Mouse (Mus musculus): Measurements from ENCODE around the gene Gba. TPM values are rescaled to one million over a fixed set of nuclear protein-coding genes. Genes with fewer than 3 reads are reported as not detected.
"Not testable (repeated sequence)": the region's sequence is repeated elsewhere in the genome, so short reads cannot be mapped to it uniquely, and the experiment has no call there.

The Gba gene
- polyA plus RNA-seq, 1 experiment from 2014 or later: 26.3 TPM

DNA sequence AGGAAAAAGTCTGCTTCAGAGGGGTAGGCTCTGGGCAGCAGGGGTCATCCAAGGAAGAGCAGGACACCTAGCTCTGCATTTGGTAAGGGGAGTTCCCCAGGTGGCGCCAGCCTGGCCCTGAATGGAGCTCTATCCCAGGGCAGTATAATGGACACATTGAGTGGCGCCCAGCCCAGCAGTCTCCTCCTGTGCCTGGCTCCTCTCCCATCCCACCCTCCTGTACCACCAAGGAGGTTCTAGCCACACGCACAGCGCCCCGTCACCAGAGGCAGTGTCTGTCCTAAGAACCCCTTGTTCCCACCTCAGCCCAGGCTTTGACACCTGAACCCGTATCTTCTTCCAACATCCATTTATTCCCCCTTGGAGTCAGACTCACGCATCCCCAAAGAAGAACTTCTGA, 7.0 kb downstream of the Gba start:
- 91% methylated on average over 7 of the region's 7 CpGs for WGBS (ENCODE audit: insufficient replicate concordance)
- DNase-seq: no peak
- H3K9ac ChIP-seq (replicated peaks): no peak overlapping the region
- H3K4me2 ChIP-seq (ENCODE audit: low read depth, low read length): no peak overlapping the region
- H3K4me1 ChIP-seq (ENCODE audit: insufficient read depth): peaks cover 9% of the 10 kb centered on the region
- no peak overlapping the region for H3K27ac ChIP-seq (ENCODE audit: low read depth)
- TF ChIP-seq EP300 (IDR thresholded peaks at IDR 0.05; ENCODE audit: low read depth) (no peak), CTCF (IDR thresholded peaks at IDR 0.05; ENCODE audit: low read depth) (no peak)
- H3K4me3 ChIP-seq (ENCODE audit: low read depth, low read length): no peak overlapping the region
- H3K27me3 ChIP-seq (ENCODE audit: insufficient read depth, low read length): no peaks in the 10 kb centered on the region
- no peaks in the 10 kb centered on the region for H3K9me3 ChIP-seq (ENCODE audit: low read length)
- ATAC-seq: no peak
- peaks cover 53% of the 10 kb centered on the region for H3K36me3 ChIP-seq (replicated peaks; ENCODE audit: insufficient read depth, low read length)

DNA sequence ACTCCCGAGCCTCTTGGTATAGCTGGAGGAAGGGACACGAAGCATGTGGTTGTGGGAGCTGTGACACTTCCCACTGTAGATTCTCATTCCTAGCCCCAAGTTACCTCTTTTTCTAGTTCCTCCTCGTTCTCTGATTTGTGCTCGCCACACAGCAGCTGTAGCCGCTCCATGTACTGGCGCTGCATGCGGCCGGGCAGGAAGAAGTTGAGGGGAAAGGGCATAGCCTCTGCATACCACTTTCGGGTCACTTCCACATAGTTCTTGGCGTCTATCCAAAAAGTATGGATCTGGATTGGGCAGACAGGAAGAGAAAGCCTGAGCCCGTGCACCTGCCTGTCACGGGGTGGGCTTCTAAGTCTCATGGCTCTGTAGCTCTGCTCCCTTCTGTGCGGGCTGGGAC, 7.4 kb downstream of the Gba start:
- 69% methylated on average over 13 of the region's 13 CpGs for WGBS (ENCODE audit: insufficient replicate concordance)
- H3K4me3 ChIP-seq (ENCODE audit: low read depth, low read length): no peak overlapping the region
- peaks cover 50% of the 10 kb centered on the region for H3K36me3 ChIP-seq (replicated peaks; ENCODE audit: insufficient read depth, low read length)
- no peak overlapping the region for H3K9ac ChIP-seq (replicated peaks)
- DNase-seq (no peak), ATAC-seq (no peak)
- no peaks in the 10 kb centered on the region for H3K9me3 ChIP-seq (ENCODE audit: low read length)
- no peak overlapping the region for H3K27ac ChIP-seq (ENCODE audit: low read depth)
- peaks cover 12% of the 10 kb centered on the region for H3K4me1 ChIP-seq (ENCODE audit: insufficient read depth)
- TF ChIP-seq CTCF (IDR thresholded peaks at IDR 0.05; ENCODE audit: low read depth) (no peak), EP300 (IDR thresholded peaks at IDR 0.05; ENCODE audit: low read depth) (no peak)
- H3K4me2 ChIP-seq (ENCODE audit: low read depth, low read length): no peak overlapping the region
- peaks cover 2% of the 10 kb centered on the region; the same call in 1 of the 2 replicates for H3K27me3 ChIP-seq (ENCODE audit: insufficient read depth, low read length)

DNA sequence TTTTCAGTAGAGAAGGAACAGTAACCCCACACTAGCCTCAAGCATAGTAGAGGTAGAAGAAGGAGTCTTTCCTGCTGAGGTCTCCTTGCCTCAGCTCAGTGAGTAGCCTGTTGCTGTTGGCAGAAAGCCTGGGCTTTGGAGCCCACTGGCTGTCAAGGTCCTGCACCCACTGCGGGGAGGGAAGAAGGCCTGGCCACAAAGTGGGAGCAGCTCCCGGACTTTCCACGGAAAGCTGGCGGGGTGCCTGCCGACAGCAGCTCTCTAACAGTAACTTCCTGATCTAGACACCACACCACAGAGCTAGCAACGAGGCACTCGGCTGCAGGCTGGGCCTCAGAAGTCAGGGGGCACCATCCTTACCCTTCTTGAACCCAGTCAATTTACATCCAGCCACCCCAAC, 8.0 kb downstream of the Gba start:
- 61% methylated on average over 7 of the region's 7 CpGs for WGBS (ENCODE audit: insufficient replicate concordance)
- Histone ChIP-seq H3K27me3 (ENCODE audit: insufficient read depth, low read length) (peaks cover 8% of the 10 kb centered on the region; the same call in 1 of the 2 replicates), H3K36me3 (replicated peaks; ENCODE audit: insufficient read depth, low read length) (peaks cover 45% of the 10 kb centered on the region), H3K9me3 (ENCODE audit: low read length) (no peaks in the 10 kb centered on the region), H3K27ac (ENCODE audit: low read depth) (no peak overlapping the region), H3K4me1 (ENCODE audit: insufficient read depth) (peaks cover 12% of the 10 kb centered on the region), H3K4me3 (ENCODE audit: low read depth, low read length) (no peak overlapping the region), H3K9ac (replicated peaks) (no peak overlapping the region), H3K4me2 (ENCODE audit: low read depth, low read length) (no peak overlapping the region)
- DNase-seq (no peak), ATAC-seq (no peak)
- TF ChIP-seq CTCF (IDR thresholded peaks at IDR 0.05; ENCODE audit: low read depth) (no peak), EP300 (IDR thresholded peaks at IDR 0.05; ENCODE audit: low read depth) (no peak)

DNA sequence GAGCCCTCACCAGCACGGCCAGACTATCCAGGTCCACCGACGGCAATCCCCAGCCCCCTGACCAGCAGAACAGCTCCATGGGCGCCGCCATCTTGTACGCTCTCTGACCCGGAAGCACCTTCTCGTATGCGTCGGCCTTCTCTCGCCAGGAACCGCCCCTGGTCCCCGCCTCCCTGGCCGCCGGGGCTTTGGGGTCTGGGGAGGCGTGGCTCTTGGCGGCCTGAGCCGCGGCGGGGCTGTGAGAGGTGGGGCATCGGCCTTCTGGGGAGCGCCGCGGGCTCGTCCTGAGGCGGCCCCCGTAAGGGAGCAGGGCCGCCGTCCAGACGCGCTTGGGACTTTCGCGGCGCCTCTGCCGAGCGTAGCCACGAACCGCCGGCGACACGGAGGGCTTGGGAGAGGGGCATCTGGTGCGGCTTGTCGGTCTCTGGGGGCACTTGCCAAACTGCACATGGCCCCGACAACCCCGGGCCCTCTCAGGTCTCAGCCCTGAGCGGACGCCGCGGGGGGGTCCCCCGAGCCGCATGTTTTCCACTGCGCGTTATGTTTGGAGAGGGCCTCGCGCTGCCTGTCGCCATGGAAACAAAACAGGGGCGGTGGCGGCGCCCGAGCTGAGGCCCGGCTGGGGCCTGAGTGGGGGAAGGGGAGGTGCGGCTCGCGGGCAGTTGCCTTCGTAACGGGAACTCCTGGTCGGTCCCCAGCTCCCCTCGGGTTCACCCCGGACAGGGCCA, 11.2 kb downstream of the Gba start:
- ATAC-seq (peak; percentile 87), DNase-seq (peak; percentile 91)
- Histone ChIP-seq H3K4me2 (ENCODE audit: low read depth, low read length) (peak overlapping the region; percentile 92), H3K4me1 (ENCODE audit: insufficient read depth) (peaks cover 12% of the 10 kb centered on the region), H3K9ac (replicated peaks) (peak overlapping the region; percentile 57), H3K36me3 (replicated peaks; ENCODE audit: insufficient read depth, low read length) (peaks cover 13% of the 10 kb centered on the region), H3K27me3 (ENCODE audit: insufficient read depth, low read length) (peaks cover 8% of the 10 kb centered on the region; the same call in 1 of the 2 replicates), H3K9me3 (ENCODE audit: low read length) (no peaks in the 10 kb centered on the region), H3K27ac (ENCODE audit: low read depth) (peak overlapping the region; percentile 66), H3K4me3 (ENCODE audit: low read depth, low read length) (peak overlapping the region; percentile 62)
- TF ChIP-seq EP300 (IDR thresholded peaks at IDR 0.05; ENCODE audit: low read depth) (no peak), CTCF (IDR thresholded peaks at IDR 0.05; ENCODE audit: low read depth) (no peak)
- WGBS (ENCODE audit: insufficient replicate concordance): under 1% methylated on average over 65 of the region's 69 CpGs

DNA sequence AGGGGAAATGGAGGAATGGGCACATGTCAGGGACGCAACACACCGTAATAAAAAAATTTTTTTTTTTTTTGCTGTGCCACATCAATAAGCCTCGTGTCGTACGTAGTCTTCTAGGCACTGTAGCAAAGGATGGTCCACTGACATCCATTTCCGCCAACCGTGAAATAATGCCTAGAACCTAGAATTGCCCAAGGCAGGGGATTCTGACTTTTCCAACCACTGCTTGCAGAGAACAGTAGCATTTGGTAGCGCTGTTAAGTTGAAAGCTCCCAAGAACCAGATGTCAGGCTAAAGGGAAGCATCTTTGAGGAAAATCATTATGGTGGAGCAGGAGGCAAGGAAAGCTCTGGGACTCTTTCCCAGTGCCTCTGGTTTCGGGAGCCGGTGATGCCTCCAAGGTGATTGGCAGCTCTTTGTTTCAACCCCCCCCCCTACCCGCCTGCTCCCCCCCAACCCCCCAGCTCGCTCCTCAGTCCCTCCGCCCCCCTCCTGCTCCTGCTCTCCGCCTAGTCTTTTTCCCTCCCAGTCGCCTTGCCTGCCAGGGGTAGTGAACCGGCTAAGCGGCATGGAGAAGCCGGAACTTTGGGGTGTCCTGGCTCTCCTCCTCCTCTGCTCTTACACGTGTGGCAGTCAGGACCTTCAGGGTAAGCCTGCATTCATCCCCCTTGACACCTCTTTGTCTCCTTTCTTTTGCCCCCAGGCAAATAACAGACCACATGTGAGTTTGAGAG, 12.1 kb downstream of the Gba start, which contains the start of gene Thbs3:
TSS of gene Thbs3 (plus strand) at position 500 of the 731 bp plus-strand sequence.
- DNase-seq (no peak), ATAC-seq (no peak)
- no peak for TF ChIP-seq EP300 (IDR thresholded peaks at IDR 0.05; ENCODE audit: low read depth)
- no peak for TF ChIP-seq CTCF (IDR thresholded peaks at IDR 0.05; ENCODE audit: low read depth)
- peak within 1 kb of the TSS; percentile 92 for H3K4me2 ChIP-seq (ENCODE audit: low read depth, low read length)
- WGBS (ENCODE audit: insufficient replicate concordance): 4% methylated on average over 18 of the region's 19 CpGs
- peaks cover 12% of the 10 kb centered on the region for H3K4me1 ChIP-seq (ENCODE audit: insufficient read depth)
- H3K4me3 ChIP-seq (ENCODE audit: low read depth, low read length): peak within 1 kb of the TSS; percentile 62
- H3K36me3 ChIP-seq (replicated peaks; ENCODE audit: insufficient read depth, low read length): peaks cover 5% of the 10 kb centered on the region; the same call in 1 of the 2 replicates
- H3K27ac ChIP-seq (ENCODE audit: low read depth): peak within 1 kb of the TSS; percentile 66
- H3K9ac ChIP-seq (replicated peaks): peak within 1 kb of the TSS; percentile 57
- H3K27me3 ChIP-seq (ENCODE audit: insufficient read depth, low read length): peaks cover 8% of the 10 kb centered on the region; the same call in 1 of the 2 replicates
- no peaks in the 10 kb centered on the region for H3K9me3 ChIP-seq (ENCODE audit: low read length)

DNA sequence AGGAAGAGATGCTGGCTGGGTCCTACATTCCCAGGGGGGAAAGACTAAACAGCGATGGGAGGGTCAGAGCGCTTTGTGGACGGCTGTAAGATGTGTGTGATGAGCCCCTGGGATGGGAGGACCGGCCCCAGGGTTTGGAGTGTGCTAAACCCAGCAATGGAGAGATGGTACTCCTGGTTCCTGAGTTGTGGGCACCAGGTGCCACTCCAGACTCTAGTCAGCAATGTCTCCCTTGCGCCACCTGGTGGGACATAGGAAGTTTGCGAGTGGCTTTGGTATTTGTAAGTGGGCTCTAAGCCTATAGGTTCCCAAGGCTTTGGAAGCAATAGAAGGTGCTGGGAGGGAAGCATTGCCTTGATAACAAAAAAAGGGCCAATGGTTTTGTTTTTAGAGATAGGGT, 13.1 kb downstream of the Gba start:
- Histone ChIP-seq H3K36me3 (replicated peaks; ENCODE audit: insufficient read depth, low read length) (no peaks in the 10 kb centered on the region), H3K4me1 (ENCODE audit: insufficient read depth) (peaks cover 12% of the 10 kb centered on the region), H3K27ac (ENCODE audit: low read depth) (no peak overlapping the region), H3K9ac (replicated peaks) (no peak overlapping the region), H3K4me2 (ENCODE audit: low read depth, low read length) (no peak overlapping the region), H3K9me3 (ENCODE audit: low read length) (no peaks in the 10 kb centered on the region), H3K27me3 (ENCODE audit: insufficient read depth, low read length) (peaks cover 8% of the 10 kb centered on the region; the same call in 1 of the 2 replicates), H3K4me3 (ENCODE audit: low read depth, low read length) (no peak overlapping the region)
- DNase-seq (peak; percentile 87), ATAC-seq (peak; percentile 46)
- TF ChIP-seq EP300 (IDR thresholded peaks at IDR 0.05; ENCODE audit: low read depth) (no peak), CTCF (IDR thresholded peaks at IDR 0.05; ENCODE audit: low read depth) (peak; percentile 98)
- WGBS (ENCODE audit: insufficient replicate concordance): 0% methylated on average over 6 of the region's 6 CpGs

DNA sequence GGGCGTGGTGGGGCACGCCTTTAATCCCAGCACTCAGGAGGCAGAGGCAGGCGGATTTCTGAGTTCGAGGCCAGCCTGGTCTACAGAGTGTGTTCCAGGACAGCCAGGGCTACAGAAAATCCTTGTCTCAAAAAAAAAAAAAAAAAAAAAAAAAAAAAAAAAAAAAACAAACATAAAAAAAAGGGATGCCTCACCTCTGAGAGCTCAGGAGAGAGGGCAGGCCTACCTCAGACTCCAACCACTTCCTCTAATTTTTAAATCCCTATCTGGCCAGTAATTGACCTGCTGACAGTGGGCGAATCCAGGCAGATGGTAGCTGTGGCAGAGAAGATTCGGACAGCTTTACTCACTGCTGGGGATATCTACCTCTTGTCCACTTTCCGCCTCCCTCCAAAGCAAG, 13.7 kb downstream of the Gba start:
- WGBS (ENCODE audit: insufficient replicate concordance): 55% methylated on average over 7 of the region's 7 CpGs
- H3K4me3 ChIP-seq (ENCODE audit: low read depth, low read length): not testable (repeated sequence)

More for the DNA sequence above, 13.7 kb downstream of the Gba start:
- not testable (repeated sequence) for ATAC-seq; DNase-seq; H3K9me3 ChIP-seq (ENCODE audit: low read length); H3K27ac ChIP-seq (ENCODE audit: low read depth); H3K4me2 ChIP-seq (ENCODE audit: low read depth, low read length); H3K9ac ChIP-seq (replicated peaks); H3K36me3 ChIP-seq (replicated peaks; ENCODE audit: insufficient read depth, low read length); H3K27me3 ChIP-seq (ENCODE audit: insufficient read depth, low read length)
- peaks cover 12% of the 10 kb centered on the region for H3K4me1 ChIP-seq (ENCODE audit: insufficient read depth)

Measured in liver, postnatal 0 days (tissue).